In genomic region chr16:10280286-10280951, GRCm38 (mm10) we compare ENCODE assay signal across 9 mouse cellular contexts. TPM values are rescaled to one million over a fixed set of nuclear protein-coding genes. Genes with fewer than 3 reads are reported as not detected.
DNase-seq lines count a peak whose midpoint lies in the region; ATAC-seq and TF ChIP-seq lines count a peak whose summit lies in the region.
"Had no signal": no experiment of that assay in that cellular context is flagged by ENCODE, and none has a peak within 500 bp of the region (broad histone marks: within the 10 kb centered on the region; RNA-seq: fewer than 3 reads in every experiment).

No protein-coding gene starts in this region.

- no peak for TF ChIP-seq EP300 in liver, embryonic 14.5 days (IDR thresholded peaks at IDR 0.05; ENCODE audit: low read depth)

- H3K27me3 ChIP-seq in liver, embryonic 14.5 days (ENCODE audit: control insufficient read depth, insufficient read depth, low read length), result no peaks in the 10 kb centered on the region
- H3K27me3 ChIP-seq: heart, embryonic 15.5 days had no signal

- H3K9me3 ChIP-seq in liver, embryonic 14.5 days (ENCODE audit: control insufficient read depth, low read length), result no peaks in the 10 kb centered on the region
- H3K9me3 ChIP-seq: heart, embryonic 15.5 days had no signal

- H3K4me1 ChIP-seq in liver, embryonic 14.5 days (replicated peaks; ENCODE audit: control insufficient read depth in 2 of 2, insufficient read depth in 2 of 2, low read length in 1 of 2), result no peaks in the 10 kb centered on the region
- H3K4me1 ChIP-seq: heart, embryonic 15.5 days had no signal

- no peak overlapping the region for H3K9ac ChIP-seq in liver, embryonic 14.5 days (replicated peaks)
- H3K9ac ChIP-seq: heart, embryonic 15.5 days had no signal

- H3K4me2 ChIP-seq in liver, embryonic 14.5 days (ENCODE audit: low read depth), result no peak overlapping the region
- H3K4me2 ChIP-seq: heart, embryonic 15.5 days had no signal

- peak; percentile 96 for ATAC-seq in common myeloid progenitor, adult 5-6 weeks (replicated peaks; ENCODE audit: low read depth, poor library complexity, severe bottlenecking)
- ATAC-seq in granulocyte monocyte progenitor cell, adult 5-6 weeks (replicated peaks; ENCODE audit: poor library complexity, severe bottlenecking), result peak; percentile 95
- ATAC-seq in liver, embryonic 14.5 days (ENCODE audit: insufficient read depth), result no peak

- 34% methylated on average over 12 of the region's 12 CpGs for WGBS in liver, embryonic 14.5 days (ENCODE audit: insufficient replicate concordance)

- no peak overlapping the region for H3K27ac ChIP-seq in liver, embryonic 14.5 days
- H3K27ac ChIP-seq: heart, embryonic 15.5 days had no signal

- no peaks in the 10 kb centered on the region for H3K36me3 ChIP-seq in liver, embryonic 14.5 days (replicated peaks; ENCODE audit: control insufficient read depth, insufficient read depth, low read depth)

- TF ChIP-seq CTCF in liver, embryonic 14.5 days (IDR thresholded peaks at IDR 0.05; ENCODE audit: low read depth), result peak; percentile 82

- peak; percentile 62 to 73 for DNase-seq in B cell, adult 2 months
- DNase-seq in adipocyte (ENCODE audit: low spot score), result peak; percentile 92
- DNase-seq in kidney, postnatal 14 days, result peak; percentile 87
- DNase-seq in liver, embryonic 14.5 days (ENCODE audit: low read depth in 3 of 3, low spot score in 3 of 3), result peak; percentile 17 to 37 (median 33)
- peak; percentile 75 to 88 for DNase-seq in right cerebral cortex, postnatal 10 days (ENCODE audit: low spot score in 2 of 2)
- DNase-seq in urinary bladder, postnatal 36 days (ENCODE audit: low spot score in 2 of 2), result peak; percentile 77 to 80

- no peak overlapping the region for H3K4me3 ChIP-seq in liver, embryonic 14.5 days (ENCODE audit: insufficient read depth in 1 of 2, low read depth in 2 of 2, low read length in 2 of 2)
- H3K4me3 ChIP-seq: heart, embryonic 15.5 days had no signal

RNA-seq across cellular contexts. Expression of gene Emp2, which starts 33.3 kb away (rescaled TPM):
- total RNA-seq in common myeloid progenitor, adult 5-6 weeks (2017), result not detected in 2 replicates
- not detected in 2 replicates for total RNA-seq in granulocyte monocyte progenitor cell, adult 5-6 weeks (2014; fragmentation: Nextera tagmentation)
- total RNA-seq in granulocyte monocyte progenitor cell, adult 5-6 weeks (2017), result not detected in 2 replicates
- 3.9 and 4.3 TPM in 2 replicates for polyA plus RNA-seq in liver, embryonic 14.5 days (2012; rRNA removed)
- 3.8 and 4.0 TPM in 2 replicates for polyA plus RNA-seq in liver, embryonic 14.5 days (2014; fragmentation: Nextera tagmentation; extraction: Ambion mirVana)

Comparison
In these comparisons a context has a peak if more than half of its experiments do, and no peak if none do; other contexts are left out.
1. DNase-seq: peak in every context shown above with its lines; median percentile 92 in adipocyte; 87 in kidney, postnatal 14 days; 82 in right cerebral cortex, postnatal 10 days; 78 in urinary bladder, postnatal 36 days; 68 in B cell, adult 2 months; 33 in liver, embryonic 14.5 days.